Mouse (Mus musculus) CH12.LX (cell line): ENCODE measurements at regions not wholly inside any gene's neighbourhood (a gene's known extent, or its start where the extent isn't known, plus 50 kb on each side); places are given as distances from the start of the nearest gene placed in this dataset.

Source experiments
- BHLHE40 ChIP-seq: IDR thresholded peaks from 2 replicates; pipeline ENCODE4 v1.6.1; 2011; ENCODE audit warnings: mild to moderate bottlenecking, low read depth, low read length, improper control_type of control experiment
- GABPA ChIP-seq: IDR thresholded peaks from 2 replicates; pipeline ENCODE4 v1.6.1; 2012; ENCODE audit warnings: low read depth, low read length, improper control_type of control experiment, inconsistent platforms; ENCODE audit not compliant: insufficient replicate concordance

- TF ChIP-seq BHLHE40 = no peak
- no peak for TF ChIP-seq GABPA
Observed at GRCm38 (mm10) chr13:60255162-60255561, 78.0 kb upstream of the Gas1 start.
